Mouse (Mus musculus) liver, embryonic 11.5 days (tissue): ENCODE data around the gene 1700067K01Rik. TPM values are rescaled to one million over a fixed set of nuclear protein-coding genes. Genes with fewer than 3 reads are reported as not detected.
A peak's percentile ranks its signal among the peaks of the same experiment; 100 is the strongest.

ENCODE experiments used
- ATAC-seq: fragments of 200-750 bp; cut with Nextera tagmentation; replicated peaks from 2 replicates; pipeline ENCODE4 v1.8.0; 2017; ENCODE audit warnings: moderate number of reproducible peaks, mild to moderate bottlenecking, moderate TSS enrichment, moderate library complexity; ENCODE audit not compliant: low FRiP score
- DNase-seq: peaks from one replicate; pipeline ENCODE4 v3.0.0-alpha.2; 2017; ENCODE audit warnings: low spot score
- H3K27ac ChIP-seq: fragments of 300-500 bp; sonication (generic); 2 replicates; pipeline ENCODE4 v1.5.1; 2014; ENCODE audit warnings: mild to moderate bottlenecking, low read depth, low read length, control low read depth
- H3K27me3 ChIP-seq: fragments of 300-500 bp; sonication (generic); replicated peaks from 2 replicates; pipeline ENCODE4 v1.6.1; 2014; ENCODE audit warnings: low read length, mixed read lengths; ENCODE audit not compliant: control insufficient read depth, insufficient read depth
- H3K36me3 ChIP-seq: fragments of 300-500 bp; sonication (generic); 2 replicates; pipeline ENCODE4 v1.6.1; 2014; ENCODE audit warnings: mild to moderate bottlenecking, low read length, moderate library complexity, mixed read lengths; ENCODE audit not compliant: control insufficient read depth, insufficient read depth
- H3K4me1 ChIP-seq: fragments of 300-500 bp; sonication (generic); replicated peaks from 2 replicates; pipeline ENCODE4 v1.6.1; 2014; ENCODE audit warnings: low read length, mixed read lengths; ENCODE audit not compliant: control insufficient read depth, insufficient read depth
- H3K4me2 ChIP-seq: fragments of 300-500 bp; sonication (generic); 2 replicates; pipeline ENCODE4 v1.6.1; 2014; ENCODE audit warnings: mild to moderate bottlenecking, control low read depth, moderate library complexity
- H3K4me3 ChIP-seq: fragments of 300-500 bp; sonication (generic); 2 replicates; pipeline ENCODE4 v1.5.1; 2014; ENCODE audit warnings: low read depth, low read length, control low read depth
- H3K9ac ChIP-seq: fragments of 300-500 bp; sonication (generic); 2 replicates; pipeline ENCODE4 v1.6.1; 2014; ENCODE audit warnings: low read depth, low read length, control low read depth
- H3K9me3 ChIP-seq: fragments of 300-500 bp; sonication (generic); 2 replicates; pipeline ENCODE4 v1.6.1; 2016; ENCODE audit warnings: low read length, inconsistent platforms, mixed read lengths; ENCODE audit not compliant: control insufficient read depth
- WGBS: fragments of 180-500 bp; shearing (Covaris S2); extraction: QIAGEN DNeasy Blood & Tissue Kit; methylation state at CpG from one replicate; pipeline ENCODE4 v1.1.7; 2014; 5-methylcytosine and 5-hydroxymethylcytosine counted together
- polyA plus RNA-seq: library from polyadenylated mRNA; unstranded; fragments of >200 nt; fragmentation: Nextera tagmentation; extraction: Ambion mirVana; gene quantifications from 2 replicates; pipeline ENCODE4 v1.2.1, GENCODE M21; 2014

The 1700067K01Rik gene
- polyA plus RNA-seq, 1 experiment from 2014 or later: 1.5 TPM

DNA sequence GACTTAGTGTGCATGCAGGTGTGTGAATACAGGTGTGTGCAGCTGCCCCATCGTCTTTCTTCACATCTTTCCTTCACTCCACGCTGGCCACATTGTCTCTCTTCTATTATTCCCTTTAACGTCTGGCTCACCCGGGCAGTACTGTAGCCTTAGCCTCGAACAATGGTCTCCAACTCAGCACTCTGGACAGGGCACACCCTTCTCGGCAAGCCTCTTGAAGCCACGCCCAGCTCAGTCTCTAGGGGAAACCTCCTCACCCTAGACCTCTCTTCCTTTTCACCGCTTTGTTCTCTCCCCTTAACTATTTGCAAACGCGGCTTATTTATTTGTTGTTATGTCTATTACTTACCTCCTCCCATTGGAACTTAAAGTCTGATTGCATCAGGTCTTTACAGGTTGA lies 26.1 kb downstream of the 1700067K01Rik start:
- H3K9ac ChIP-seq: no peak overlapping the region
- peaks cover 38% of the 10 kb centered on the region for H3K27me3 ChIP-seq
- no peaks in the 10 kb centered on the region for H3K9me3 ChIP-seq
- no peaks in the 10 kb centered on the region for H3K36me3 ChIP-seq
- H3K4me1 ChIP-seq: peaks cover 14% of the 10 kb centered on the region; the same call in 1 of the 2 replicates
- 8% methylated on average over 10 of the region's 10 CpGs for WGBS
- H3K4me3 ChIP-seq: no peak overlapping the region
- no peak for DNase-seq
- H3K4me2 ChIP-seq: no peak overlapping the region
- no peak for ATAC-seq
- no peak overlapping the region for H3K27ac ChIP-seq

DNA sequence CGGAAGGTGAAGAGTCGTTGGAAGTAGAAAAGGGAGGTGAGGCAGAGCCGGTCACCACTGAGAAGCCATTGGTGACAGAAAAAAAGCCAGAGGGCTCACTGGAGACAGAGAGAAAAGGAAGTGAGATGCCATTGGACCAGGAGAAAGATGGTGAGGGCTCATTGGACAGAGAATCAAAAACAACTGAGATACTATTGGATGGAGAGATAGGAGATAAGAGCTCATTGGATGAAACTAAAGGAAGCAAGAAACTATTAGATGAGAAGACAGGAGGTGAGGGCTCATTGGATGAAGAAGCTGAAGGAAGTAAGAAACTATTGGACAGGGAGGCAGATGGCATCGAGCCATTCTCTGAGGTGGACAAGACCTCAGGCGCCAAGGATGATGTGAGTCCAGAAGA lies 28.0 kb downstream of the 1700067K01Rik start:
- 82% methylated on average over 5 of the region's 5 CpGs for WGBS
- no peak overlapping the region for H3K9ac ChIP-seq
- H3K4me1 ChIP-seq: peaks cover 7% of the 10 kb centered on the region; the same call in 1 of the 2 replicates
- ATAC-seq (no peak), DNase-seq (no peak)
- peaks cover 35% of the 10 kb centered on the region for H3K27me3 ChIP-seq
- H3K27ac ChIP-seq: no peak overlapping the region
- no peak overlapping the region for H3K4me2 ChIP-seq
- H3K9me3 ChIP-seq: no peaks in the 10 kb centered on the region
- H3K36me3 ChIP-seq: no peaks in the 10 kb centered on the region
- H3K4me3 ChIP-seq: no peak overlapping the region

DNA sequence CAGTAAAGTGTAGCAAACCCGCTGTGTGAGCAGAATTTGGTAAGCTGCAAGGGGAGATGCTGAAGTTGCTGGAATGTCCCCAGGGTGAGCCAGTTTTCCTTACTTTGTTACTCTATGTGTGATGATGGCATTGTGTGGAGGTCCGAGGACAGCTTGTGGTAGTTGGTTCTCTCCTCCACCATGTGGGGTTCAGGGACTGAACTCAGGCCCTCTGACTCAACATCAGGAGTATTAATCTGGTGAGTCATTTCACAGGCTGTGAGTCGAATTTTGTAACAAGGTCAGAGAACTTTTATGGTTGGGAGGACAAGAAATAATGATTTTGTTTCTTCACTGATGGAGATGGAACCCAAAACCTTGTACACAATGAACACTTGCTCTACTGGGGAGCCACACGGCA lies 31.5 kb downstream of the 1700067K01Rik start:
- Histone ChIP-seq H3K27me3 (peaks cover 6% of the 10 kb centered on the region), H3K9me3 (no peaks in the 10 kb centered on the region), H3K4me1 (no peaks in the 10 kb centered on the region), H3K9ac (no peak overlapping the region), H3K4me3 (no peak overlapping the region), H3K4me2 (no peak overlapping the region), H3K36me3 (no peaks in the 10 kb centered on the region), H3K27ac (no peak overlapping the region)
- no peak for ATAC-seq
- no peak for DNase-seq
- 67% methylated on average over 4 of the region's 4 CpGs for WGBS

DNA sequence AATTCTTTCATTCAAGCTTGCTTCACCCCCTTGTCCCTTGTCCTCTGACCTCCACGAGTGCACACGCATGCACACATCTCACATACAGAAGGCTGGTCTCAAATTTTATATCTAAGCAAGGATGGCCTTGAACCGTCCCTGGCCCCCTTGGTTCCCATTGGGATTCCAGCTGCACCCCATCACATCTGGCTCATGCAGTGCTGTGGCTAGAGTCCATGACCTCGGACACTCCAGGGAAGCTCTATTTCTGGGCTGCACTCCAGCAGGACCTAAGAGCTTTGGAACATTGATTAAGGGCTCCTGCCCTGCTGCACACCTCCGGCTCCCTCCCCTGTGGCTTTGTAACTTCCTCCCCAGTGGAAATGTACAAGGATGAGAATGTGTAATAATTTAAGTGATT lies 36.7 kb downstream of the 1700067K01Rik start:
- WGBS: 72% methylated on average over 5 of the region's 5 CpGs
- ATAC-seq: no peak
- Histone ChIP-seq H3K4me1 (no peaks in the 10 kb centered on the region), H3K9ac (no peak overlapping the region), H3K36me3 (no peaks in the 10 kb centered on the region), H3K27ac (no peak overlapping the region), H3K9me3 (no peaks in the 10 kb centered on the region), H3K27me3 (peaks cover 25% of the 10 kb centered on the region), H3K4me3 (no peak overlapping the region), H3K4me2 (no peak overlapping the region)
- DNase-seq: no peak

DNA sequence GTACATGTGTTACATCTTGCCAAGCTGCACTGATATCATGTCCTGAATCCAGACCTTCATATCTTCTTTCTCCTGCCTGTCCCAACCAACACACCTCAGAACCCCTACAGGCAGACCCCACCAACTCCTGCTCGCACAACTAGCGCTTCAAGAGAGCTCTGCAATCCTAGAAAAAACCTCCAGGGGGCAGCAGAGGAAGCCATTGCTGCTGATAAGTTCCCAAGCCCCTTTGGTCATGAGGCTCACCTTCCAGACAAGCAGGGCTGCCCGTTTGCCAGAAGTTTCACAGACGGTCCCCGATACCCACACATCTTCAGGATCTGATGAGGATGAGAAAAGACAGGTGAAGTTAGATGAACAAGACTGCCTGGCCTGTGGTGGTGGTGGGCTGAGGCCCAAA lies 37.7 kb downstream of the 1700067K01Rik start:
- peak; percentile 36; the same call in 1 of the 2 replicates for ATAC-seq
- Histone ChIP-seq H3K4me3 (no peak overlapping the region), H3K4me2 (no peak overlapping the region), H3K27ac (no peak overlapping the region), H3K9ac (no peak overlapping the region), H3K36me3 (no peaks in the 10 kb centered on the region), H3K27me3 (peaks cover 36% of the 10 kb centered on the region), H3K4me1 (no peaks in the 10 kb centered on the region), H3K9me3 (no peaks in the 10 kb centered on the region)
- peak; percentile 70 for DNase-seq
- 12% methylated on average over 5 of the region's 5 CpGs for WGBS

- Histone ChIP-seq H3K4me2 (peak within 1 kb of the TSS; percentile 69), H3K27me3 (peaks cover 50% of the 10 kb centered on the region), H3K36me3 (no peaks in the 10 kb centered on the region), H3K9ac (no peak within 1 kb of the TSS), H3K9me3 (no peaks in the 10 kb centered on the region), H3K27ac (no peak within 1 kb of the TSS), H3K4me3 (peak within 1 kb of the TSS; percentile 47), H3K4me1 (no peaks in the 10 kb centered on the region; the same call in 1 of the 2 replicates)
- DNase-seq (no peak), ATAC-seq (peak; percentile 60)
- 4% methylated on average over 40 of the region's 40 CpGs for WGBS
These were observed 41.0 kb downstream of the 1700067K01Rik start, which contains the start of gene Il27ra for GRCm38 (mm10) chr8:84042066-84042947. Il27ra (minus strand) TSS chr8:84042589.

DNA sequence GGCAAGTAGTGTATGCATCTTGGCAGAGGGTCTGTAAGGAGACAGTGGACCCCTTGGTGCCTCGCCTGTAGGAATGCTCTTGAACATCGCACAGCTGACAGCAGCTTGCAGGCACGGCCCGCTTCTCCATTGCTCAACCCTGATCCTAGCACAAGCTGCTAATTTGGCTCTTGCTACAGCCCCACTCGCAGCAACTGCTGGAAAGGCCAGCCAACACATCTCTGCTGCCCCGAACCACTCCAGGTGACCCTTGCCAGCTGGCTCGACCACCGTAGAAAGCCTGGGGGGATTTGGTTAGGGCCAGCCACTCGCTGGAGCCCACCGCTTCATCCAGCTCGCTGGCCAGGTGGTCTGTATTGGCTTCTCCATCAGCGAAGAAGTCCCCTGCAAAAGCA lies 41.6 kb downstream of the 1700067K01Rik start:
- peak overlapping the region; percentile 69 for H3K4me2 ChIP-seq
- H3K27me3 ChIP-seq: peaks cover 51% of the 10 kb centered on the region
- H3K9me3 ChIP-seq: no peaks in the 10 kb centered on the region
- no peaks in the 10 kb centered on the region; the same call in 1 of the 2 replicates for H3K4me1 ChIP-seq
- peak overlapping the region; percentile 47 for H3K4me3 ChIP-seq
- WGBS: 35% methylated on average over 12 of the region's 12 CpGs
- H3K36me3 ChIP-seq: no peaks in the 10 kb centered on the region
- H3K27ac ChIP-seq: no peak overlapping the region
- ATAC-seq (no peak), DNase-seq (no peak)
- no peak overlapping the region for H3K9ac ChIP-seq

DNA sequence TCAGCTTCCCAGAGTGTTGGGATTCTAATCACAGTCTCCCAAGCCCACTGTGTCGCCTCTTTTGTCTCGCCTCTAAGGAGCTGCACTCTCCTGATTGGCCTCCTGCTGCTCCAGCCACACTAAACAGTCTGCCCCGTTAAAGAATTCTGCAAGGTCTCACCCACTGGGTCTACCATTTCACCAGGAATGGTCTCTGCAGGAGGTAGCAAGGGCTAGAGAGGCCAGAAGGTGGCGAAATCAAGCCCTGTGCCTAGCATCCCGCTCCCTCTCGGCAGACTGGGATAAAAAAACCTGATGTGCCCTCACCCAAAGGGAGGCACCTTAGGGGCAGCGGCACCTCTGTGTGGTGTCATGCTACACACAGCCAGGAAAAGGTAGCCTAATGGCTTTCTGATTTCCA lies 42.8 kb downstream of the 1700067K01Rik start:
- H3K4me1 ChIP-seq: no peaks in the 10 kb centered on the region; the same call in 1 of the 2 replicates
- ATAC-seq: no peak
- peaks cover 53% of the 10 kb centered on the region for H3K27me3 ChIP-seq
- no peaks in the 10 kb centered on the region for H3K9me3 ChIP-seq
- H3K4me3 ChIP-seq: no peak overlapping the region
- no peak for DNase-seq
- WGBS: 7% methylated on average over 7 of the region's 7 CpGs
- H3K27ac ChIP-seq: no peak overlapping the region
- H3K9ac ChIP-seq: no peak overlapping the region
- H3K4me2 ChIP-seq: no peak overlapping the region
- no peaks in the 10 kb centered on the region for H3K36me3 ChIP-seq

DNA sequence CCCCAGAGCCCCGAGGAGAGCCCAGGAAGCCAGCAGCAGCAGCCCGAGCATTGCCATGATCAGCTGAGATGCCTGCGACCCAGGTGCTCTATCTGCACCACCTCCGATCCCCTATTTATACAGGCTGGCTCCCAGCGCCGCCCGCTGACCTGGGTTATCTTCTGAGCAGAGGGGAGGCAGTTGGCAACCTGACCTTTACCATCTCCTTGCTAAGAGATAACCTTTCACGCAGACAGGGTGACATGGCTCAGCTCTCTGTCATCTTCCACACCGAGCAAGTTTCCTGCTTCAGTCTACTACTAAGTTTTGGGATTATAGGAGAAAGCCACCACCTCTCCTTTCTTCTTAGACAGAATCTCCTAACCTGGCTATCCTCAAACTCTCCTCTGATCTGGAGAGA lies 43.6 kb downstream of the 1700067K01Rik start, which contains the start of gene Rln3:
Gene Rln3, minus strand, starts transcription at position 101 of the 400 bp plus-strand sequence.
- Histone ChIP-seq H3K4me3 (no peak within 1 kb of the TSS), H3K27ac (no peak within 1 kb of the TSS), H3K4me1 (no peaks in the 10 kb centered on the region; the same call in 1 of the 2 replicates), H3K36me3 (no peaks in the 10 kb centered on the region), H3K9ac (no peak within 1 kb of the TSS), H3K9me3 (no peaks in the 10 kb centered on the region), H3K27me3 (peaks cover 53% of the 10 kb centered on the region), H3K4me2 (peak within 1 kb of the TSS; percentile 11)
- 6% methylated on average over 9 of the region's 9 CpGs for WGBS
- ATAC-seq (no peak), DNase-seq (no peak)
